Mouse (Mus musculus) mature B cell (primary cell): Measurements from ENCODE around the gene Espn.

Experiments
- in situ Hi-C: fragments of 300-500 bp; cut with MboI; formaldehyde crosslinking; loops from 2 replicates; pipeline ENCODE4 v1.14.3; 2019

The Espn gene

GRCm38 (mm10) chr4:152097911-152098799 is 54.0 kb downstream of the Espn start:
- in situ Hi-C loops = no loop called here

GRCm38 (mm10) chr4:152096927-152097326 is 55.2 kb downstream of the Espn start:
- in situ Hi-C loops = no loop called here

GRCm38 (mm10) chr4:152095937-152096910 is 55.9 kb downstream of the Espn start:
- in situ Hi-C loops = no loop called here

GRCm38 (mm10) chr4:152094233-152094632 is 57.9 kb downstream of the Espn start:
- in situ Hi-C loops = no loop called here

GRCm38 (mm10) chr4:152092751-152093293 is 59.3 kb downstream of the Espn start:
- in situ Hi-C loops = no loop called here

- in situ Hi-C loops = no loop called here
Observed at GRCm38 (mm10) chr4:152090191-152090590, 62.0 kb downstream of the Espn start.

GRCm38 (mm10) chr4:152088556-152089120 is 63.5 kb downstream of the Espn start:
- in situ Hi-C loops = no loop called here

- in situ Hi-C loops = no loop called here
Observed at GRCm38 (mm10) chr4:152088133-152088532, 64.0 kb downstream of the Espn start.

GRCm38 (mm10) chr4:152087211-152088081 is 64.7 kb downstream of the Espn start:
- in situ Hi-C loops = no loop called here

GRCm38 (mm10) chr4:152086505-152087210 is 65.5 kb downstream of the Espn start:
- in situ Hi-C loops = no loop called here

- in situ Hi-C loops = no loop called here
Observed at GRCm38 (mm10) chr4:152084616-152085015, 67.6 kb downstream of the Espn start.

GRCm38 (mm10) chr4:152083611-152084220 is 68.5 kb downstream of the Espn start:
- in situ Hi-C loops = no loop called here

GRCm38 (mm10) chr4:152079931-152080330 is 72.2 kb downstream of the Espn start:
- in situ Hi-C loops = no loop called here

- in situ Hi-C loops = no loop called here
Observed at GRCm38 (mm10) chr4:152079261-152079660, 72.9 kb downstream of the Espn start.

GRCm38 (mm10) chr4:152078105-152078530 is 74.1 kb downstream of the Espn start:
- in situ Hi-C loops = no loop called here

GRCm38 (mm10) chr4:152077191-152077590 is 75.0 kb downstream of the Espn start:
- in situ Hi-C loops = no loop called here

- in situ Hi-C loops = no loop called here
Observed at GRCm38 (mm10) chr4:152074548-152074947, 77.6 kb downstream of the Espn start.

- in situ Hi-C loops = no loop called here
Observed at GRCm38 (mm10) chr4:152073715-152074114, 78.5 kb downstream of the Espn start.

GRCm38 (mm10) chr4:152072655-152073054 is 79.5 kb downstream of the Espn start:
- in situ Hi-C loops = no loop called here

- in situ Hi-C loops = no loop called here
Observed at GRCm38 (mm10) chr4:152072121-152072601, 80.0 kb downstream of the Espn start, which contains the start of gene Plekhg5. Plekhg5 (plus strand) TSS chr4:152072498.
